In genomic region chr7:100302316-100302715, GRCm38 (mm10) we compare ENCODE assay signal across 9 mouse cellular contexts. TPM values are rescaled to one million over a fixed set of nuclear protein-coding genes. Genes with fewer than 3 reads are reported as not detected.
A peak's percentile ranks its signal among the peaks of the same experiment; 100 is the strongest.
DNase-seq lines count a peak whose midpoint lies in the region; ATAC-seq lines count a peak whose summit lies in the region.
"Had no signal": no experiment of that assay in that cellular context is flagged by ENCODE, and none has a peak within 500 bp of the region (broad histone marks: within the 10 kb centered on the region; RNA-seq: fewer than 3 reads in every experiment).

No protein-coding gene starts in this region.

- peak; percentile 42 to 46 for DNase-seq in frontal cortex, postnatal 10 days (ENCODE audit: low spot score in 2 of 2)
- DNase-seq in lung, postnatal 25 days (ENCODE audit: low spot score) = peak; percentile 47
- DNase-seq in kidney, adult 9 months = no peak
- no peak for DNase-seq in spleen, postnatal 4 days (ENCODE audit: low spot score in 2 of 2)
- no peak for DNase-seq in c-Kit-positive CD71-positive TER-119-positive erythroid progenitor cells, embryonic 14.5 days (ENCODE audit: low spot score)

- H3K9ac ChIP-seq in midbrain, embryonic 16.5 days (ENCODE audit: low read depth, low read length) = no peak overlapping the region
- H3K9ac ChIP-seq in midbrain, embryonic 13.5 days (replicated peaks) = no peak overlapping the region
- H3K9ac ChIP-seq in intestine, embryonic 16.5 days (ENCODE audit: low read depth, low read length) = no peak overlapping the region

- H3K4me3 ChIP-seq in midbrain, embryonic 16.5 days (ENCODE audit: low read depth, low read length) = no peak overlapping the region
- H3K4me3 ChIP-seq in midbrain, embryonic 13.5 days (replicated peaks) = no peak overlapping the region
- no peak overlapping the region for H3K4me3 ChIP-seq in intestine, embryonic 16.5 days (ENCODE audit: low read length)

- H3K27me3 ChIP-seq in midbrain, embryonic 16.5 days (ENCODE audit: control insufficient read depth, insufficient read depth, low read depth, low read length) = no peaks in the 10 kb centered on the region
- no peaks in the 10 kb centered on the region for H3K27me3 ChIP-seq in midbrain, embryonic 13.5 days
- no peaks in the 10 kb centered on the region for H3K27me3 ChIP-seq in intestine, embryonic 16.5 days (replicated peaks; ENCODE audit: control insufficient read depth, insufficient read depth, low read length)

- 74% methylated on average over 4 of the region's 4 CpGs for WGBS in midbrain, embryonic 16.5 days
- WGBS in midbrain, embryonic 13.5 days = 80% methylated on average over 4 of the region's 4 CpGs
- 36% methylated on average over 4 of the region's 4 CpGs for WGBS in intestine, embryonic 16.5 days

- H3K27ac ChIP-seq in midbrain, embryonic 16.5 days (ENCODE audit: low read length) = 0 out of 2 replicates have a peak overlapping the region, but pooled peaks have one; percentile 2
- H3K27ac ChIP-seq in midbrain, embryonic 13.5 days = no peak overlapping the region
- peak overlapping the region; percentile 4; the same call in 1 of the 2 replicates for H3K27ac ChIP-seq in intestine, embryonic 16.5 days (ENCODE audit: low read length)
- H3K27ac ChIP-seq: kidney, postnatal 0 days had no signal

- H3K4me2 ChIP-seq in midbrain, embryonic 16.5 days (ENCODE audit: low read length) = no peak overlapping the region
- no peak overlapping the region for H3K4me2 ChIP-seq in midbrain, embryonic 13.5 days (replicated peaks)
- H3K4me2 ChIP-seq in intestine, embryonic 16.5 days (ENCODE audit: low read depth, low read length) = no peak overlapping the region

- peaks cover 2% of the 10 kb centered on the region for H3K4me1 ChIP-seq in midbrain, embryonic 16.5 days (ENCODE audit: control insufficient read depth, insufficient read depth, low read length)
- peaks cover 18% of the 10 kb centered on the region for H3K4me1 ChIP-seq in midbrain, embryonic 13.5 days (replicated peaks)
- H3K4me1 ChIP-seq in intestine, embryonic 16.5 days (ENCODE audit: control insufficient read depth, insufficient read depth, low read length) = peaks cover 4% of the 10 kb centered on the region; the same call in 1 of the 2 replicates

- H3K36me3 ChIP-seq in midbrain, embryonic 16.5 days (ENCODE audit: control insufficient read depth, insufficient read depth, low read length) = no peaks in the 10 kb centered on the region
- no peaks in the 10 kb centered on the region for H3K36me3 ChIP-seq in midbrain, embryonic 13.5 days
- no peaks in the 10 kb centered on the region for H3K36me3 ChIP-seq in intestine, embryonic 16.5 days (ENCODE audit: control insufficient read depth, insufficient read depth, low read length)

- H3K9me3 ChIP-seq in midbrain, embryonic 16.5 days (replicated peaks; ENCODE audit: control insufficient read depth, low read length, poor library complexity, severe bottlenecking) = no peaks in the 10 kb centered on the region
- no peaks in the 10 kb centered on the region for H3K9me3 ChIP-seq in midbrain, embryonic 13.5 days
- H3K9me3 ChIP-seq in intestine, embryonic 16.5 days (ENCODE audit: control insufficient read depth, low read length) = no peaks in the 10 kb centered on the region

- ATAC-seq in midbrain, embryonic 16.5 days = no peak
- ATAC-seq in midbrain, embryonic 13.5 days = no peak
- no peak for ATAC-seq in intestine, embryonic 16.5 days

RNA-seq across cellular contexts. Expression of gene P4ha3, which starts 17.0 kb away (rescaled TPM):
- polyA plus RNA-seq in midbrain, embryonic 16.5 days (2015; fragmentation: Nextera tagmentation; extraction: Ambion mirVana) = 6.3 and 6.9 TPM in 2 replicates
- polyA plus RNA-seq in midbrain, embryonic 13.5 days (2015; fragmentation: Nextera tagmentation; extraction: Ambion mirVana) = 3.6 and 5.5 TPM in 2 replicates
- polyA plus RNA-seq in intestine, embryonic 16.5 days (2015; fragmentation: Nextera tagmentation; extraction: Ambion mirVana) = 3.6 and 3.7 TPM in 2 replicates

Comparison
In these comparisons a context has a peak if more than half of its experiments do, and no peak if none do; other contexts are left out.
1. DNase-seq: peak in frontal cortex, postnatal 10 days (2 of 2) and lung, postnatal 25 days (single experiment); none in kidney, adult 9 months (single experiment), spleen, postnatal 4 days (0 of 2) and c-Kit-positive CD71-positive TER-119-positive erythroid progenitor cells, embryonic 14.5 days (single experiment).